Mouse (Mus musculus): ENCODE data around the gene Raver2.

DNA sequence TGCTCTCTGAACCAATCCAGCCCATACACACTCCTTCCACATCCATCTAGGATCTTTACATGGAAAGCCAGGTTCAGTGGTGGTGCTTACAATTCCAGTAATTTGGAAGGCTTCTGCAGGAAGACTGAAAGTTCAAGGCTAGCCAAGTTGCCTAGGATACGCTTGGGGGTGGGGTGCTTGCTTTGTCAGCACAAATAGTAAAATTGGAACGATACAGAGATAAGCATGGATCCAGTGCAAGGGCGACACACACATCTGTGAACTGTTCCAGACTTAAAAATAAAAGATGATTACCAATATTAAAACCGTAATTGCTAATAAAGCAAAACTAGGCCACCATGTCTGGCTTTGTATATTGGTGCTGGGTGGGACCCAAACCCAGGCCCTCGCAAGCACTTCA is 117.8 kb downstream of the Raver2 start:
- TF ChIP-seq POLR2A (IDR thresholded peaks at IDR 0.05; ENCODE audit: insufficient read depth, low read depth, low read length) (no peak), CTCF (IDR thresholded peaks at IDR 0.05) (no peak), EP300 (IDR thresholded peaks at IDR 0.05; ENCODE audit: insufficient read depth, low read depth, low read length) (no peak)

All from heart, adult 2 months (tissue).